Mouse (Mus musculus) CH12.LX (cell line): ENCODE results near the gene Fbxl17.

Experiments
- CHD2 ChIP-seq: IDR thresholded peaks from 2 replicates; pipeline ENCODE4 v1.6.1; 2011; ENCODE audit warnings: low read length, improper control_type of control experiment
- CTCF ChIP-seq, 2 experiments: IDR thresholded peaks in 1 of 2; conservative IDR thresholded peaks in 1 of 2; 2 replicates each; pipeline ENCODE4 v1.5.1; 2011 to 2012; ENCODE audit warnings: low read depth in 2 of 2, low read length in 2 of 2, improper control_type of control experiment in 1 of 2, inconsistent platforms in 1 of 2, mild to moderate bottlenecking in 1 of 2, moderate library complexity in 1 of 2
- EP300 ChIP-seq: IDR thresholded peaks from 2 replicates; pipeline ENCODE4 v1.6.1; 2011; ENCODE audit warnings: low read length, improper control_type of control experiment
- GABPA ChIP-seq: IDR thresholded peaks from 2 replicates; pipeline ENCODE4 v1.6.1; 2012; ENCODE audit warnings: low read depth, low read length, improper control_type of control experiment, inconsistent platforms; ENCODE audit not compliant: insufficient replicate concordance
- KAT2A ChIP-seq: IDR thresholded peaks from 2 replicates; pipeline ENCODE4 v1.6.1; 2012; ENCODE audit warnings: low read length, improper control_type of control experiment, inconsistent platforms; ENCODE audit not compliant: insufficient replicate concordance
- MAFK ChIP-seq: IDR thresholded peaks from 2 replicates; pipeline ENCODE4 v1.6.1; 2011; ENCODE audit warnings: low read length, improper control_type of control experiment; ENCODE audit not compliant: insufficient replicate concordance
- POLR2A ChIP-seq: IDR thresholded peaks from 2 replicates; pipeline ENCODE4 v1.6.1; 2011; ENCODE audit warnings: low read depth, mild to moderate bottlenecking, improper control_type of control experiment, low read length
- POLR2AphosphoS2 ChIP-seq: IDR thresholded peaks from 2 replicates; pipeline ENCODE4 v1.6.1; 2011; ENCODE audit warnings: low read depth, low read length, improper control_type of control experiment
- RCOR1 ChIP-seq: conservative IDR thresholded peaks from 2 replicates; pipeline ENCODE4 v1.6.1; 2012; ENCODE audit warnings: low read depth, mild to moderate bottlenecking, inconsistent platforms, low read length, improper control_type of control experiment
- SIN3A ChIP-seq: IDR thresholded peaks from 2 replicates; pipeline ENCODE4 v1.6.1; 2012; ENCODE audit warnings: low read length, improper control_type of control experiment, inconsistent platforms
- ZC3H11A ChIP-seq: IDR thresholded peaks from 2 replicates; pipeline ENCODE4 v1.6.1; 2012; ENCODE audit warnings: low read depth, mild to moderate bottlenecking, inconsistent platforms, low read length, improper control_type of control experiment
- ZKSCAN1 ChIP-seq: IDR thresholded peaks from 2 replicates; pipeline ENCODE4 v1.6.1; 2012; ENCODE audit warnings: low read depth, inconsistent platforms, low read length, improper control_type of control experiment, borderline replicate concordance

DNA sequence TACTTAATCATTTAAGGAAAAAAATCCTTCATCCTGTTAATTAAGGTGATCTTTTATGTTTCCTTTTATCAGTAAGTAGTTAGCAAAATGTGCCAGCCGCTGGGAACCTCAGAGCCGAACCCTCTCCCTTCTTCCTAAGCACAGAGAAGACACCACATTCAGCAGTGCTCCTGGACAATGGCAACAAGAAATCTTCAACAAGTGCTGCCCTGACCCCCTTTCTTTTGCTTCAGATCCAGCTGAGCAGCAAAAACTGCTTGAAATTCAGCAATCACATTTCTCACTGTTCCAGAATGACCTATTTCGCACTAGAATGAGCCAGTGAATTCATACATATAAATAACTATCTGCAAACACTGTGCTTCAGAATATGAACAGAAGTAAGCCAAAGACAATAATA is 205.8 kb downstream of the Fbxl17 start:
- TF ChIP-seq GABPA: no peak
- no peak for TF ChIP-seq POLR2A
- TF ChIP-seq CTCF (conservative IDR thresholded peaks at IDR 0.05 in 1 of 2, IDR thresholded peaks at IDR 0.05 in 1 of 2; ENCODE audit: low read depth in 2 of 2, low read length in 2 of 2): no peak
- no peak for TF ChIP-seq CHD2
- no peak for TF ChIP-seq MAFK
- no peak for TF ChIP-seq ZC3H11A
- no peak for TF ChIP-seq SIN3A
- no peak for TF ChIP-seq POLR2AphosphoS2
- TF ChIP-seq ZKSCAN1: no peak
- TF ChIP-seq KAT2A: no peak
- TF ChIP-seq RCOR1: no peak
- TF ChIP-seq EP300: no peak
